Mouse (Mus musculus) gastrocnemius, postnatal 36 days (tissue): ENCODE results near the gene Gm20431. TPM values are rescaled to one million over a fixed set of nuclear protein-coding genes. Genes with fewer than 3 reads are reported as not detected.

Source experiments
- microRNA-seq, 2 experiments: library from miRNA; unstranded; fragments of <30 nt; microRNA quantifications; one replicate each; pipeline ENCODE4 v1.2.0; 2021
- total RNA-seq, 2 experiments: library from RNA; stranded (reverse); gene quantifications; 2 replicates each; pipeline ENCODE4 v1.2.3; 2021

The Gm20431 gene
- total RNA-seq, 2 experiments from 2014 or later = 6.3 to 11.4 TPM

Small RNA genes lying within 50 kb of the gene (microRNA-seq; reads per million reads assigned to microRNA genes)
- 0 reads per million in 2 experiments for gene Gm22355

Other genes starting within 250 kb of the Gm20431 start
- gene Slc9a8, start 239.8 kb downstream of the Gm20431 start, total RNA-seq = 10 to 100 TPM; 21.8 to 22.8 TPM
- 10 to 100 TPM; 31.8 to 32.2 TPM for gene Rnf114, start 168.9 kb downstream of the Gm20431 start, total RNA-seq
- gene Spata2, start 168.6 kb downstream of the Gm20431 start, total RNA-seq = 10 to 100 TPM; 16.6 to 17.5 TPM
- under 1 TPM; 0.61 to 0.86 TPM for gene Snai1, start 123.3 kb downstream of the Gm20431 start, total RNA-seq
- 100 to 1,000 TPM; 160 to 167 TPM for gene Ube2v1, start 29.4 kb downstream of the Gm20431 start, total RNA-seq
- 100 to 1,000 TPM; 115 to 129 TPM for gene Cebpb, start 27.4 kb upstream of the Gm20431 start, total RNA-seq
- gene Tmem189, start 28.3 kb upstream of the Gm20431 start, total RNA-seq = 10 to 100 TPM; 14.9 to 15.6 TPM